Mouse (Mus musculus) lung, adult 2 months (tissue): ENCODE measurements around the gene Rnft2.

Experiments used
- CTCF ChIP-seq: fragments of 200-500 bp; IDR thresholded peaks from 2 replicates; pipeline ENCODE4 v1.5.1; 2011; ENCODE audit warnings: mild to moderate bottlenecking, low read length, control low read depth; ENCODE audit not compliant: insufficient read depth
- POLR2A ChIP-seq: fragments of 200-500 bp; IDR thresholded peaks from 2 replicates; pipeline ENCODE4 v1.6.1; 2011; ENCODE audit warnings: low read depth, mild to moderate bottlenecking, control low read depth, low read length, borderline replicate concordance; ENCODE audit errors: extremely low read depth

- TF ChIP-seq CTCF, result no peak
- no peak for TF ChIP-seq POLR2A
Observed at GRCm38 (mm10) chr5:118247378-118247777, 2.5 kb upstream of the Rnft2 start.
